Mouse (Mus musculus) bone marrow, adult 2 months (tissue): Measurements from ENCODE around the gene 4930402F06Rik.

Source experiments
- CTCF ChIP-seq: fragments of 200-500 bp; IDR thresholded peaks from 2 replicates; pipeline ENCODE4 v1.5.1; 2011; ENCODE audit warnings: low read length, control low read depth; ENCODE audit not compliant: control insufficient read depth, insufficient read depth
- POLR2A ChIP-seq: fragments of 200-500 bp; IDR thresholded peaks from 2 replicates; pipeline ENCODE4 v1.6.1; 2011; ENCODE audit warnings: low read depth, mild to moderate bottlenecking, control low read depth, low read length, borderline replicate concordance; ENCODE audit not compliant: control insufficient read depth

GRCm38 (mm10) chr2:35407878-35408277 is 10.9 kb upstream of the 4930402F06Rik start:
- TF ChIP-seq CTCF (no peak), POLR2A (no peak)
